Mouse (Mus musculus): ENCODE measurements around the gene Rps6ka2. TPM values are rescaled to one million over a fixed set of nuclear protein-coding genes. Genes with fewer than 3 reads are reported as not detected.
"Not testable (repeated sequence)": the region's sequence is repeated elsewhere in the genome, so short reads cannot be mapped to it uniquely, and the experiment has no call there.

Gene Rps6ka2
- total RNA-seq, 1 experiment from 2014 or later, result 9.7 TPM

GRCm38 (mm10) chr17:7306278-7307196 is 136.6 kb downstream of the Rps6ka2 start:
- ATAC-seq (ENCODE audit: extremely low read depth, insufficient number of reproducible peaks, low FRiP score, poor library complexity, severe bottlenecking), result peak; percentile 58

- ATAC-seq (ENCODE audit: extremely low read depth, insufficient number of reproducible peaks, low FRiP score, poor library complexity, severe bottlenecking), result not testable (repeated sequence)
Measured at GRCm38 (mm10) chr17:7315693-7316382, 145.9 kb downstream of the Rps6ka2 start.

- ATAC-seq (ENCODE audit: extremely low read depth, insufficient number of reproducible peaks, low FRiP score, poor library complexity, severe bottlenecking), result not testable (repeated sequence)
Measured at GRCm38 (mm10) chr17:7319789-7320188, 149.9 kb downstream of the Rps6ka2 start.

GRCm38 (mm10) chr17:7324346-7324745 is 154.4 kb downstream of the Rps6ka2 start, which contains the start of gene Tcp10a:
Tcp10a (plus strand) TSS chr17:7324646.
- ATAC-seq (ENCODE audit: extremely low read depth, insufficient number of reproducible peaks, low FRiP score, poor library complexity, severe bottlenecking), result not testable (repeated sequence)

GRCm38 (mm10) chr17:7326415-7326814 is 156.5 kb downstream of the Rps6ka2 start:
- not testable (repeated sequence) for ATAC-seq (ENCODE audit: extremely low read depth, insufficient number of reproducible peaks, low FRiP score, poor library complexity, severe bottlenecking)

- ATAC-seq (ENCODE audit: extremely low read depth, insufficient number of reproducible peaks, low FRiP score, poor library complexity, severe bottlenecking), result not testable (repeated sequence)
Measured at GRCm38 (mm10) chr17:7332745-7333144, 162.8 kb downstream of the Rps6ka2 start.

- ATAC-seq (ENCODE audit: extremely low read depth, insufficient number of reproducible peaks, low FRiP score, poor library complexity, severe bottlenecking), result 0 out of 2 replicates have a peak, but pooled peaks have one; percentile 18
Measured at GRCm38 (mm10) chr17:7337381-7337780, 167.5 kb downstream of the Rps6ka2 start.

GRCm38 (mm10) chr17:7348765-7349164 is 178.8 kb downstream of the Rps6ka2 start:
- not testable (repeated sequence) for ATAC-seq (ENCODE audit: extremely low read depth, insufficient number of reproducible peaks, low FRiP score, poor library complexity, severe bottlenecking)

- not testable (repeated sequence) for ATAC-seq (ENCODE audit: extremely low read depth, insufficient number of reproducible peaks, low FRiP score, poor library complexity, severe bottlenecking)
Measured at GRCm38 (mm10) chr17:7352596-7352995, 182.7 kb downstream of the Rps6ka2 start, which contains the start of gene Ttll2. Ttll2 (minus strand) TSS chr17:7352696.

Other genes starting within 250 kb of the Rps6ka2 start
- gene Rsph3b, start 221.4 kb upstream of the Rps6ka2 start, total RNA-seq (2017), result 17.2 and 18.4 TPM in 2 replicates
- gene Tagap1, start 209.0 kb upstream of the Rps6ka2 start, total RNA-seq (2017), result 33.5 and 39.3 TPM in 2 replicates
- 302 and 381 TPM in 2 replicates for gene Rnaset2b, start 199.5 kb upstream of the Rps6ka2 start, total RNA-seq (2017)
- gene Gm49721, start 191.2 kb upstream of the Rps6ka2 start, total RNA-seq (2017), result 2.6 and 2.9 TPM in 2 replicates
- gene Gm1604a, start 144.5 kb upstream of the Rps6ka2 start, total RNA-seq (2017), result not detected in 2 replicates
- not detected in 2 replicates for gene Tcp10a, start 154.5 kb downstream of the Rps6ka2 start, total RNA-seq (2017)
- gene Ttll2, start 182.6 kb downstream of the Rps6ka2 start, total RNA-seq (2017), result not detected in 2 replicates
- not detected in 2 replicates for gene Gm49630, start 201.9 kb downstream of the Rps6ka2 start, total RNA-seq (2017)
- 0.37 TPM in 1 of 2 replicates, not detected in the other for gene Unc93a2, start 215.3 kb downstream of the Rps6ka2 start, total RNA-seq (2017)